Mouse (Mus musculus) thymus, postnatal 0 days (tissue): Measurements from ENCODE around the gene Serpinb6a. TPM values are rescaled to one million over a fixed set of nuclear protein-coding genes. Genes with fewer than 3 reads are reported as not detected.

Experiments
- DNase-seq: peaks from one replicate; pipeline ENCODE4 v3.0.0-alpha.2; 2015; ENCODE audit warnings: low spot score
- polyA plus RNA-seq: library from polyadenylated mRNA; unstranded; fragments of >200 nt; fragmentation: Nextera tagmentation; extraction: Ambion mirVana; gene quantifications from 2 replicates; pipeline ENCODE4 v1.2.1, GENCODE M21; 2015

The Serpinb6a gene
- polyA plus RNA-seq = 73.8 and 89.4 TPM in 2 replicates

DNA sequence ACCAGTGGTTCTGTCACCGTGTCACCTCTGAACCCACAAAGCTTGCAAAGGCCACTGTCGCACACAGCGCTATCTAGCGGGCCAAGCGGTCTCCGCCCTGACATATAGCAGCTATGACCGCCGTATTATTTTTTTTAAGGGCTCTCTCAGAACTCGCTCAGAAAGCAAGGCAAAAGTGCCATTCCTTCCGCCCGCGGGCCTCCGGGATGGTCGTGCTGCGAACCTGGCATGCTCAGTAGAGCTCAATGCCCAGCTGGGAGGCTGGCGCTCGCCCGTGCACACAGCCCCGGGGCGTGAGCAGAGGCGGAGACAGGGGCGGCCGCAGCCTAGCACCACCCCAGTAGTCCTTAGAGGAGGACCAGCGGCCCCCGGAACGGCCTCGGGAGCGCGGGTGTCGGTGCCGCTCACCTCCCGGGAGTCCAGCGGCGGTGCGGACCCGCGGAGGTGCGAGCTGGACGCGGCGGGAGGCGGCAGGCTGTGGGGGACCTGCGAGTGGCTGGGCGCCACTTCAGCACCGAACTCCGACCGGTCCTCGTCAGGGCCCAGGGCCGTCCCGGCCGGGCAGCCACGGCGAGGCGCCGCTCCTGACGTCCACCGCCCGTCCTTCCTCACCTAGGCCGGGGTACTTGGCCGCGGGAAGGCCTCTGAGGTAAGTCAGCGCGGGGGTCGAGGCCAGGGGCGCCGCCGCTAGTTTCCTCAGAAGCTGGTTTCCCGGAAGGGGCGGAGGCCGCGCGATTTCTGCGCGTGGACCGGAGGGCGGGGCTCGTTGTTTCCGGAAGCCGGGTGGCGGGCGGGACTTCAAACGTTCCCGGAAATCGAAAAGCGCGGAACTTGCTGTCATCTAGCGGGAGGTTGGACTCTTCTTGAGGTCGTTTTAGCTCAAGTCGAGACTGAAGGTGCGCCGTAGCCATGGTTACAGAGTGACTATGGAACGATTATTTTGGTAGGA lies at the start of gene Serpinb6a, which contains the start of gene Ripk1:
Gene Serpinb6a, minus strand, starts transcription at position 737 of the 949 bp plus-strand sequence.
Gene Ripk1, plus strand, starts transcription at position 306 of the 949 bp plus-strand sequence.
- DNase-seq = peak; percentile 95

DNA sequence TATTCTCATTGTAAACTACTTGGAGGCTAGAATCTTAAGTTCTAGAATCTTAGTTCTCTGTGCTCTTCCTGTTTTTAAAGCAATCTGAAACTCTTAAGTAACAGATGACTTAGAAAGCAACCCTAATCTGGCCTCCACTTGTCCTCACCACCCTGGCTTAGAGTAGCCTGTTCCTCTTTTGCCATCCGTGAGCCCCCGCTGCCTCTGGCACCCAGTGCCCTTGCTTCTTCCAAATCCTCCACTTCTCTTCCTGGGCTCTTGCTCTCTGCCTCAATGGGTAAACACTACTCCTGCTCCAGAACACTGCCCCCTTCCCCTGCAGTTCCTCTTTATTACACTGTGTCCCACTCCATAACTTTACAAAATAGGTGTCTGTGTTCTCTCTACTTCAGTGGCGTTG lies 49.1 kb upstream of the Serpinb6a start:
- no peak for DNase-seq

- no peak for DNase-seq
Measured at GRCm38 (mm10) chr13:34050479-34050878, 47.9 kb upstream of the Serpinb6a start.

DNA sequence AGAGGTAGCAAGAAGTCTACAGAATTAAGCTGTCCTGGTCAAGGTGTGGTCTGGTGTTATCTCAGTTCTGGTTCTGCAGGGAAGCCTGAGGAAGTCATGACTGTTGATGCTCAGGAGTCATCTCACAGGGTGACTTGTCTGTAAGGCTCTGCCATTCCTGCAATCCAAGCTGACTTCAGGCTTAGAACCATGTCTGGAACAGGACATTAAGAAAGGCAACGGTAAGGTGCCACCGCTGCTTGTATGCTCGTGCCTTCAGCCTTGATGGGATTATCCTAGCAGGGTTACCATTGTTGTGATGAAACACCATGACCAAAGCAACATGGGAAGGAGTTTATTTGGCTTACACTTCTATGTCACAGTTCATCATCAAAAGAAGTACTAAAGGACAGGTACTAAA lies 44.9 kb upstream of the Serpinb6a start:
- no peak for DNase-seq

GRCm38 (mm10) chr13:34046421-34047012 lies 43.9 kb upstream of the Serpinb6a start:
- DNase-seq = peak; percentile 90

- DNase-seq = no peak
Measured at GRCm38 (mm10) chr13:34045511-34046249, 43.1 kb upstream of the Serpinb6a start.

GRCm38 (mm10) chr13:34043716-34044393 lies 41.3 kb upstream of the Serpinb6a start:
- no peak for DNase-seq

GRCm38 (mm10) chr13:34040091-34040490 lies 37.5 kb upstream of the Serpinb6a start:
- DNase-seq = no peak

GRCm38 (mm10) chr13:34038901-34039341 lies 36.3 kb upstream of the Serpinb6a start:
- DNase-seq = no peak

GRCm38 (mm10) chr13:34038056-34038432 lies 35.5 kb upstream of the Serpinb6a start:
- no peak for DNase-seq

DNA sequence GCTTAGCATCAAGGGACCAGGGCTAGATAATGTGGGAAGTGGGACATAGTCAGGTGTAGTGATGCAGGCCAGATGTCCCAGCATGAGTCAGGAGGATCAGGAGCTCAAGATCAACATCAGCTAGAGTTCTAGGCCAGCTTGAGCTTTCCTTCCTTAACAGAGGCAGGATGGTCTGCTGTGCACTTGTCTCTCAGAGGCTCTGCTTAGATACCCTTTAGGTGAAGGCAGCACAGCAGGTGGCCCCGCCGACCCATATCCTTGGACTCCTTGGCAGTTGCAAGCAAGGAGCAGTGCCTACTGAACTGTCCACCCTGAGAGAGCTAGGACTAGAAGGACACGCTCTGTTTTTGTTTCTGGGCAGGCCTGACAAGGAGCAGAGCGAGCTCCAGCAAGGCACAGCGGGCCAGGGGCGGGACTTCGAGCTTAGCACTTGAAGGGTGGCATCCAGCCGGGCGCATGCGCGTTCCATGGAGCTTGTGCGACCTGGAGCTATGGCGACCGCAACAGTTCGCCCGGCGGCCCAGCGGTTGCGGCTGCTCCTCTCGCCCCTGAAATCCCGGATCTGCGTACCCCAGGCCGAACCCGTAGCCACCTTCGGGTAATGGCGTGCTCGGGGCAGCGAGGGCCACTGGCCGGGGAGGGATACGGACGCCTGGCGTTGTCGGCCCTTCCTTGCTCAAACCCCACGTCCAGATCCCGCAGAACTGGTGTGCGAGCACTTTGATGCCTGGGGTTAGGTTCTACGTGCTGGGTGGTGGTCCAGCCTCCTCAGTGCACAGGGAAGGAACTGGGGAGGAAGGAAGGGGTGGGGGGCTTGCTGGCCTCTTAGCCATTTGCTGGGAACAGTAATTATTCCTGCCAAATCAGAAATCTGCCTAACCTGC lies 34.8 kb upstream of the Serpinb6a start, which contains the start of gene Bphl:
Gene Bphl, plus strand, starts transcription at position 426 of the 884 bp plus-strand sequence.
- peak; percentile 94 for DNase-seq

GRCm38 (mm10) chr13:34036726-34037125 lies 34.1 kb upstream of the Serpinb6a start:
- peak; percentile 8 for DNase-seq

DNA sequence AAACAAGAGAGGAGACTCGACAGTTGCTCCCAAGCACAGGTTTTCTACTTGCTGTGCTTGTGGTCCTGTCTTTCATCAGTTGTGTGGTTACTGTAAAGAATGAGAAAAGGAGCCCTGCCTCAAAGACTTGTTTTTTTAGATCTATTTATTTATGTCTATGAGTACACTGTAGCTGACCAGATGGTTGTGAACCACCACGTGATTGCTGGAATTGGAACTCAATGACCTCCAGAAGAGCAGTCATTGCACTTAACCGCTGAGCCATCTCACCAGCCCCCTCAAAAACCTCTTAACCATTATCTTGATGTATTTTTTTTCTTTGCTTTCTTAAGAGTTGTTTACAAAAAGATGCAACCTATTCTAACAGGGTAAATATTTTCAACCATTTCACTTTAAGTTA lies 32.8 kb upstream of the Serpinb6a start:
- DNase-seq = no peak

GRCm38 (mm10) chr13:34032041-34032440 lies 29.4 kb upstream of the Serpinb6a start:
- no peak for DNase-seq

DNA sequence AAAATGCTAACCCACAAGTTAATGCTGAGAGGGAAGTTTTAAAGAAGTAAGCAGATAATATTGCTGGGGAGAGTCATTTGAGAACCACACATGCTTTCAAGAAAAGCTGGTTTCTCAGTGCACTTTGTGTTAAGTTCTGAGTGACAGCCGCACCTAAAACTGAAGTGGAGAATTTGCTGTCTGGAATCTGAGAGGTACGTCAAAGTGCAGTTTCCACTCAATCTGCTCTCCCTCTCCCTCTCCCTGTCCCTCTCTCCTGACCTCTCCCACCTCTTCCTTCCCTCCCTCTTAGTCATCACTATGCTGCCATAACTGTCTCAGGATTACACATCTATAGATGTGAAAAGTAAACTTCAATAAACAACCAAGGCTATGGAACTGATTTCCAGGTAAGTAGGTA lies 19.4 kb upstream of the Serpinb6a start:
- DNase-seq = no peak

GRCm38 (mm10) chr13:34018521-34018920 lies 15.9 kb upstream of the Serpinb6a start:
- DNase-seq = no peak

DNA sequence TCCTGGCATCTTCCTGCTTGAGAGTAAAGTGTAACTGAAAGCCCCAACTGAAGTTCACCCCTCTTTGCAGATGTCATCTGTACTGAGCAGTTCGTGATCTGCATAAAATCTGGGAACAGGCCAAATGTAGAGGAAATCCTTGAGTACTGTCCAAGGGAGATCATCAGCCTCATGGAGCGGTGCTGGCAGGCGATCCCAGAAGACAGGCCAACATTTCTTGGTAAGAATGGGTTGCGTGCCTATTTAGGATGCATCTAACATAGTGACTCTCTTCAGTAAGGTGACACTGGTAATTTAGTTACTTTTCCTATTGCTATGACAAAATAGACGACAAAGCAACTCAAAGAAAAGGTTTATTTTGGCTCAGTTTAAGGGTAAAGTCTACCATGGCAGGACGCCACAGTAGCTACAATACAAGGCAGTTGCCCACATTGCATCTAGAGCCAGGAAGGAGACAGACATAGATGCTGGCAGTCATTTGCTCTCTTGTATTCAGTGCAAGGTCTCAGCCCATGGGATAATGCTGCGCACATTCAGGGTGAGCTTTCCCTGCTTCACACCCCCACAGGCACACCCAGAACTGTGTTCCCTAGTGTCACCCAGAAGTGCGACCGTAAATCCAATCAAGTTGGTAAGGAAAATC lies 14.5 kb upstream of the Serpinb6a start:
- no peak for DNase-seq

DNA sequence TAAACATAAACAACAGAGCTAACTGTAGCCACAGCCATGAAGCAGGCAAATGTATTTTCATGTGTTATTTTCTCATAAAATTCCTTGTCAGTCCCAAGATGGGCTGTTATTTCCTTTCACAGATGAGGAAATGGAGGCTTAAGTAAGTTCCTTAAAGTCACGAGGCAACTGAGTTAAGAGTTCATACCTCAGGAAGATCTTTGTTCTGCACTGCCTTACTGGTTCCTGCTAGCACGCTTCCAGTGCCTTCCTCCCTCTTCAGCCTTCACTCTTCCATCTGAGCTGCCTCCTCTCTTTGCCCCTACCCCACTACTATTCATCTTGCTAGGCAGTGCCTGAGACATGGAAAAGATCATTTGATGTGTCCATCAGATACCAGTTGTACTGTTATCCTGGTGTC lies 4.6 kb upstream of the Serpinb6a start:
- no peak for DNase-seq

GRCm38 (mm10) chr13:34003058-34003457 lies 464 bp upstream of the Serpinb6a start:
- DNase-seq = no peak
